Mouse (Mus musculus) limb, embryonic 12.5 days (tissue): ENCODE data around the gene Gpr84. TPM values are rescaled to one million over a fixed set of nuclear protein-coding genes. Genes with fewer than 3 reads are reported as not detected.

Experiments used
- ATAC-seq: fragments of 200-750 bp; cut with Nextera tagmentation; 2 replicates; pipeline ENCODE4 v1.8.0; 2017; ENCODE audit warnings: low read depth, moderate TSS enrichment; ENCODE audit not compliant: insufficient number of reproducible peaks, insufficient read depth, low FRiP score, low TSS enrichment
- H3K27ac ChIP-seq: fragments of 300-500 bp; sonication (generic); 2 replicates; pipeline ENCODE4 v1.5.1; 2016; ENCODE audit warnings: mild to moderate bottlenecking, moderate library complexity
- H3K27me3 ChIP-seq: fragments of 300-500 bp; sonication (generic); 2 replicates; pipeline ENCODE4 v1.6.1; 2016; ENCODE audit warnings: mild to moderate bottlenecking, moderate library complexity
- H3K36me3 ChIP-seq: fragments of 300-500 bp; sonication (generic); 2 replicates; pipeline ENCODE4 v1.6.1; 2016; ENCODE audit warnings: mild to moderate bottlenecking, moderate library complexity
- H3K4me1 ChIP-seq: fragments of 300-500 bp; sonication (generic); replicated peaks from 2 replicates; pipeline ENCODE4 v1.6.1; 2016
- H3K4me2 ChIP-seq: fragments of 300-500 bp; sonication (generic); 2 replicates; pipeline ENCODE4 v1.6.1; 2016; ENCODE audit warnings: mild to moderate bottlenecking, moderate library complexity
- H3K4me3 ChIP-seq: fragments of 300-500 bp; sonication (generic); replicated peaks from 2 replicates; pipeline ENCODE4 v1.5.1; 2016; ENCODE audit warnings: mild to moderate bottlenecking
- H3K9ac ChIP-seq: fragments of 300-500 bp; sonication (generic); replicated peaks from 2 replicates; pipeline ENCODE4 v1.6.1; 2016; ENCODE audit warnings: mild to moderate bottlenecking, moderate library complexity
- H3K9me3 ChIP-seq: fragments of 300-500 bp; sonication (generic); 2 replicates; pipeline ENCODE4 v1.6.1; 2016; ENCODE audit warnings: mild to moderate bottlenecking, moderate library complexity
- WGBS: fragments of 180-500 bp; shearing (Covaris S2); methylation state at CpG from one replicate; pipeline ENCODE4 v1.1.7; 2016; 5-methylcytosine and 5-hydroxymethylcytosine counted together
- polyA plus RNA-seq: library from polyadenylated mRNA; unstranded; fragments of >200 nt; fragmentation: Nextera tagmentation; extraction: Ambion mirVana; gene quantifications from 2 replicates; pipeline ENCODE4 v1.2.1, GENCODE M21; 2016

The Gpr84 gene
- polyA plus RNA-seq, 1 experiment from 2014 or later = 0.31 TPM

- H3K4me2 ChIP-seq = no peak overlapping the region
- H3K9ac ChIP-seq = no peak overlapping the region
- H3K27ac ChIP-seq = peak overlapping the region; percentile 98
- H3K4me1 ChIP-seq = peaks cover 86% of the 10 kb centered on the region
- 55% methylated on average over 3 of the region's 3 CpGs for WGBS
- H3K9me3 ChIP-seq = no peaks in the 10 kb centered on the region
- H3K27me3 ChIP-seq = no peaks in the 10 kb centered on the region
- no peak overlapping the region for H3K4me3 ChIP-seq
- ATAC-seq = no peak
- peaks cover 25% of the 10 kb centered on the region for H3K36me3 ChIP-seq
These were observed 12.4 kb downstream of the Gpr84 start for GRCm38 (mm10) chr15:103298026-103298425.

- WGBS = 29% methylated on average over 6 of the region's 6 CpGs
- H3K27me3 ChIP-seq = no peaks in the 10 kb centered on the region
- ATAC-seq = no peak
- no peaks in the 10 kb centered on the region for H3K9me3 ChIP-seq
- no peak overlapping the region for H3K4me3 ChIP-seq
- H3K4me2 ChIP-seq = no peak overlapping the region
- H3K27ac ChIP-seq = peak overlapping the region; percentile 97
- peaks cover 32% of the 10 kb centered on the region for H3K36me3 ChIP-seq
- peaks cover 79% of the 10 kb centered on the region for H3K4me1 ChIP-seq
- no peak overlapping the region for H3K9ac ChIP-seq
These were observed 13.1 kb downstream of the Gpr84 start for GRCm38 (mm10) chr15:103297313-103297712.

GRCm38 (mm10) chr15:103295851-103296250 lies 14.6 kb downstream of the Gpr84 start:
- Histone ChIP-seq H3K4me1 (peaks cover 74% of the 10 kb centered on the region), H3K4me2 (peak overlapping the region; percentile 16; the same call in 1 of the 2 replicates), H3K9ac (peak overlapping the region; percentile 18; the same call in 1 of the 2 replicates), H3K36me3 (peaks cover 45% of the 10 kb centered on the region), H3K9me3 (no peaks in the 10 kb centered on the region), H3K4me3 (no peak overlapping the region), H3K27ac (peak overlapping the region; percentile 97), H3K27me3 (no peaks in the 10 kb centered on the region)
- peak; percentile 68 for ATAC-seq
- 1% methylated on average over 5 of the region's 5 CpGs for WGBS

GRCm38 (mm10) chr15:103294649-103295048 lies 15.8 kb downstream of the Gpr84 start:
- WGBS = 33% methylated on average over 2 of the region's 2 CpGs
- Histone ChIP-seq H3K4me2 (no peak overlapping the region), H3K27me3 (no peaks in the 10 kb centered on the region), H3K9me3 (no peaks in the 10 kb centered on the region), H3K36me3 (peaks cover 57% of the 10 kb centered on the region), H3K9ac (no peak overlapping the region), H3K4me3 (no peak overlapping the region), H3K27ac (peak overlapping the region; percentile 76), H3K4me1 (peaks cover 74% of the 10 kb centered on the region)
- no peak for ATAC-seq

GRCm38 (mm10) chr15:103293375-103293774 lies 17.0 kb downstream of the Gpr84 start:
- Histone ChIP-seq H3K9me3 (no peaks in the 10 kb centered on the region), H3K36me3 (peaks cover 58% of the 10 kb centered on the region), H3K27me3 (no peaks in the 10 kb centered on the region), H3K4me2 (no peak overlapping the region), H3K9ac (no peak overlapping the region), H3K4me1 (peaks cover 74% of the 10 kb centered on the region), H3K4me3 (no peak overlapping the region), H3K27ac (no peak overlapping the region)
- WGBS = 94% methylated on average over 2 of the region's 2 CpGs
- ATAC-seq = no peak

- ATAC-seq = no peak
- Histone ChIP-seq H3K9ac (no peak overlapping the region), H3K9me3 (no peaks in the 10 kb centered on the region), H3K4me2 (no peak overlapping the region), H3K27me3 (no peaks in the 10 kb centered on the region), H3K27ac (0 out of 2 replicates have a peak overlapping the region, but pooled peaks have one; percentile 46), H3K4me1 (peaks cover 73% of the 10 kb centered on the region), H3K36me3 (peaks cover 53% of the 10 kb centered on the region), H3K4me3 (no peak overlapping the region)
- WGBS = 77% methylated on average over 4 of the region's 4 CpGs
These were observed 17.6 kb downstream of the Gpr84 start for GRCm38 (mm10) chr15:103292673-103293345.

GRCm38 (mm10) chr15:103290843-103291242 lies 19.6 kb downstream of the Gpr84 start:
- no peak for ATAC-seq
- peaks cover 55% of the 10 kb centered on the region for H3K36me3 ChIP-seq
- no peak overlapping the region for H3K4me2 ChIP-seq
- peak overlapping the region; percentile 41; the same call in 1 of the 2 replicates for H3K27ac ChIP-seq
- H3K27me3 ChIP-seq = no peaks in the 10 kb centered on the region
- no peaks in the 10 kb centered on the region for H3K9me3 ChIP-seq
- no peak overlapping the region for H3K4me3 ChIP-seq
- H3K9ac ChIP-seq = no peak overlapping the region
- peaks cover 62% of the 10 kb centered on the region for H3K4me1 ChIP-seq
- WGBS = 63% methylated on average over 9 of the region's 9 CpGs

GRCm38 (mm10) chr15:103290417-103290816 lies 20.0 kb downstream of the Gpr84 start:
- no peaks in the 10 kb centered on the region for H3K27me3 ChIP-seq
- H3K4me3 ChIP-seq = no peak overlapping the region
- WGBS = 64% methylated on average over 6 of the region's 6 CpGs
- H3K4me1 ChIP-seq = peaks cover 62% of the 10 kb centered on the region
- H3K4me2 ChIP-seq = no peak overlapping the region
- H3K9ac ChIP-seq = no peak overlapping the region
- no peaks in the 10 kb centered on the region for H3K9me3 ChIP-seq
- H3K36me3 ChIP-seq = peaks cover 55% of the 10 kb centered on the region
- H3K27ac ChIP-seq = peak overlapping the region; percentile 84
- ATAC-seq = no peak

GRCm38 (mm10) chr15:103289600-103289999 lies 20.8 kb downstream of the Gpr84 start:
- H3K36me3 ChIP-seq = peaks cover 55% of the 10 kb centered on the region

GRCm38 (mm10) chr15:103285778-103286417 lies 24.5 kb downstream of the Gpr84 start:
- Histone ChIP-seq H3K4me2 (no peak overlapping the region), H3K27me3 (no peaks in the 10 kb centered on the region), H3K4me1 (peaks cover 56% of the 10 kb centered on the region), H3K4me3 (no peak overlapping the region), H3K36me3 (peaks cover 31% of the 10 kb centered on the region; the same call in 1 of the 2 replicates), H3K27ac (peak overlapping the region; percentile 59), H3K9me3 (no peaks in the 10 kb centered on the region), H3K9ac (no peak overlapping the region)
- no peak for ATAC-seq
- 46% methylated on average over 1 of the region's 1 CpGs for WGBS

More at GRCm38 (mm10) chr15:103289600-103289999, 20.8 kb downstream of the Gpr84 start:
- no peak overlapping the region for H3K4me3 ChIP-seq
- no peaks in the 10 kb centered on the region for H3K27me3 ChIP-seq
- no peak overlapping the region for H3K9ac ChIP-seq
- no peak overlapping the region for H3K4me2 ChIP-seq
- H3K9me3 ChIP-seq = no peaks in the 10 kb centered on the region
- ATAC-seq = 0 out of 2 replicates have a peak, but pooled peaks have one; percentile 27
- H3K4me1 ChIP-seq = peaks cover 63% of the 10 kb centered on the region
- H3K27ac ChIP-seq = peak overlapping the region; percentile 84
- WGBS = 10% methylated on average over 5 of the region's 5 CpGs

- H3K4me1 ChIP-seq = peaks cover 48% of the 10 kb centered on the region
- peaks cover 18% of the 10 kb centered on the region; the same call in 1 of the 2 replicates for H3K36me3 ChIP-seq
- no peak overlapping the region for H3K4me3 ChIP-seq
- H3K9ac ChIP-seq = no peak overlapping the region
- WGBS = 38% methylated on average over 2 of the region's 2 CpGs
- H3K27ac ChIP-seq = peak overlapping the region; percentile 59
- ATAC-seq = no peak
- H3K27me3 ChIP-seq = no peaks in the 10 kb centered on the region
- H3K4me2 ChIP-seq = no peak overlapping the region
- no peaks in the 10 kb centered on the region for H3K9me3 ChIP-seq
These were observed 25.8 kb downstream of the Gpr84 start for GRCm38 (mm10) chr15:103284647-103285046.
